Mouse (Mus musculus) hindbrain, postnatal 0 days (tissue): ENCODE results near the gene Fgfr2. TPM values are rescaled to one million over a fixed set of nuclear protein-coding genes. Genes with fewer than 3 reads are reported as not detected.
A peak's percentile ranks its signal among the peaks of the same experiment; 100 is the strongest.

ENCODE experiments used
- ATAC-seq: fragments of 200-750 bp; cut with Nextera tagmentation; 2 replicates; pipeline ENCODE4 v1.8.0; 2017; ENCODE audit warnings: mild to moderate bottlenecking, moderate TSS enrichment, moderate library complexity
- DNase-seq: peaks from one replicate; pipeline ENCODE4 v3.0.0-alpha.2; 2015; ENCODE audit warnings: low spot score
- H3K27ac ChIP-seq: fragments of 300-500 bp; sonication (generic); 2 replicates; pipeline ENCODE4 v1.5.1; 2014; ENCODE audit warnings: mild to moderate bottlenecking
- H3K27me3 ChIP-seq: fragments of 300-500 bp; sonication (generic); 2 replicates; pipeline ENCODE4 v1.6.1; 2014; ENCODE audit warnings: low read length, mixed read lengths; ENCODE audit not compliant: insufficient read depth
- H3K36me3 ChIP-seq: fragments of 300-500 bp; sonication (generic); 2 replicates; pipeline ENCODE4 v1.6.1; 2014; ENCODE audit warnings: low read length, mixed read lengths; ENCODE audit not compliant: insufficient read depth
- H3K4me1 ChIP-seq: fragments of 300-500 bp; sonication (generic); 2 replicates; pipeline ENCODE4 v1.6.1; 2014; ENCODE audit warnings: antibody characterized with exemption, low read length, mixed read lengths; ENCODE audit not compliant: insufficient read depth
- H3K4me2 ChIP-seq: fragments of 300-500 bp; sonication (generic); 2 replicates; pipeline ENCODE4 v1.6.1; 2014; ENCODE audit warnings: low read depth, mild to moderate bottlenecking, low read length, moderate library complexity, mixed read lengths
- H3K4me3 ChIP-seq: fragments of 300-500 bp; sonication (generic); 2 replicates; pipeline ENCODE4 v1.5.1; 2014; ENCODE audit warnings: low read length
- H3K9ac ChIP-seq: fragments of 300-500 bp; sonication (generic); replicated peaks from 2 replicates; pipeline ENCODE4 v1.6.1; 2014; ENCODE audit warnings: mild to moderate bottlenecking, low read length, moderate library complexity, mixed read lengths
- H3K9me3 ChIP-seq: fragments of 300-500 bp; sonication (generic); 2 replicates; pipeline ENCODE4 v1.6.1; 2016; ENCODE audit warnings: low read length, mixed read lengths
- CTCF ChIP-seq: IDR thresholded peaks from 2 replicates; pipeline ENCODE4 v1.5.1; 2016; ENCODE audit warnings: antibody characterized with exemption, control low read depth, low read depth
- WGBS: fragments of 180-500 bp; shearing (Covaris S2); extraction: QIAGEN DNeasy Blood & Tissue Kit; methylation state at CpG from one replicate; pipeline ENCODE4 v1.1.7; 2014; 5-methylcytosine and 5-hydroxymethylcytosine counted together
- polyA plus RNA-seq: library from polyadenylated mRNA; unstranded; fragments of >200 nt; fragmentation: Nextera tagmentation; extraction: Ambion mirVana; gene quantifications from 2 replicates; pipeline ENCODE4 v1.2.1, GENCODE M21; 2015
- total RNA-seq: library from RNA; depleted of rRNA; stranded (reverse); fragments of >200 nt; gene quantifications from 2 replicates; pipeline ENCODE4 v1.2.3, GENCODE M21; 2014

The Fgfr2 gene
- total and polyA plus RNA-seq, 2 experiments from 2014 or later = 17.3 to 49.0 TPM

DNA sequence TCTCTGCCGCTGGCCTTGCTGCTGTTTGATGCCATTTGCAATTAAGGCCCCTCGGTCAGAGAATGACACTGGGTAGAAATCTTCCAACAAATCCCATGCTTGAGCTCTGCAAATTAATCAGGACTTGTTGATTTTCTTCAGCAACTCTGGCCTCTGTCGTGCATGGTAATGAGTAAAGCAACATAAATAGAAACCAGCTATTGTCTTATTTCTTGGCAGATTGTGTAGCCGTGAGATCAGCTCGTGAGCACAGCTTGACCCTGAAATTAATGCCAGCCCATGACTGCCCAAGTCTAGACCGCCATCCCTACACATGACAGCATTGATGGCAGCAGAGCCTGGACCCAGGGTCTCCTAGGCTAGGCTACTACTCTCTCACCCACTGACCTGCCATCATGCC lies 994.5 kb downstream of the Fgfr2 start:
- Histone ChIP-seq H3K4me3 (no peak overlapping the region), H3K9me3 (no peaks in the 10 kb centered on the region), H3K27ac (peak overlapping the region; percentile 32; the same call in 1 of the 2 replicates), H3K27me3 (no peaks in the 10 kb centered on the region), H3K9ac (no peak overlapping the region), H3K36me3 (no peaks in the 10 kb centered on the region), H3K4me2 (no peak overlapping the region), H3K4me1 (no peaks in the 10 kb centered on the region)
- ATAC-seq (peak; percentile 56; the same call in 1 of the 2 replicates), DNase-seq (peak; percentile 37)
- WGBS = 38% methylated on average over 6 of the region's 6 CpGs
- TF ChIP-seq CTCF = no peak

DNA sequence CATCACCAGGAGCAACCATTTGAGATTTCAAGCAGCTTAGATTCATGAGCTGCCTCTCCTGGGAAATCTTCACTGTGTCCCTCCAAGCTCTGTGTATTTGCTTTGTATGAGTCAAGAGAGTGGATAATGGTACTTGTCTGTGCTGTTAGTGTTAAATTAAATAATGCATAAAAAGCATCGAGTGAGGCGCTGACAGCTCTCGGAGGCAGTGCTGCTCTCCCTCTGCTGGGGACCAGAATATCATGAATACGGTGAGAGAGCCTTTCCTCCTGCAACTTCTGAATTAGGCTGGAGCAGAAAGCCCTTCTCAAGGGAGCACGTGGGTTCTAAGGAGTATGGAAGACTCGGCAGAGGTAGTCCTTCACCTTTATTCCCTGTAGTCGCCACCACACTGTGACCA lies 998.2 kb downstream of the Fgfr2 start:
- no peaks in the 10 kb centered on the region for H3K9me3 ChIP-seq
- H3K36me3 ChIP-seq = no peaks in the 10 kb centered on the region
- H3K27ac ChIP-seq = no peak overlapping the region
- H3K4me2 ChIP-seq = no peak overlapping the region
- H3K27me3 ChIP-seq = no peaks in the 10 kb centered on the region
- no peak overlapping the region for H3K9ac ChIP-seq
- no peak overlapping the region for H3K4me3 ChIP-seq
- H3K4me1 ChIP-seq = no peaks in the 10 kb centered on the region
- 57% methylated on average over 7 of the region's 7 CpGs for WGBS
- TF ChIP-seq CTCF = 0 out of 2 replicates have a peak, but pooled peaks have one; percentile 19
- DNase-seq (peak; percentile 25), ATAC-seq (no peak)

DNA sequence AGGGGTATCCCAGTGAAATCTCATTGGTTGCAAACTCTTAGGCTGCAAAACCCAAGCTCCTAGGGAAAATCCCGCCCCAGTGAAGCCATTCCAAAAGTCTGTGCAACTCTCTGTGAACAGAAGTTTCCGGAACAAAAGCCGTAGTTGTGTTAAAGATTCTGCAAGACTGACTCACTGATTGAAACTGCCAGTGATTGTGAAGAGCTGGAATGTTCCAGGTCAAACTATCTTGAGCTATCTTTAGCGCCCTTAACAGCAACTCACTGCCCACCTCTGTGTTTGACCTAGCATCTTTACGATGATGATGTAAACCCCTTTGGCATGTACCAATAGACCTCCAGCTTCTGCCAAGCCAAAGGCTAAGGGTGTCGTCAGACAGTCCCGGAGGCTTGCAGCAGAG lies 999.9 kb downstream of the Fgfr2 start:
- no peaks in the 10 kb centered on the region for H3K9me3 ChIP-seq
- H3K27ac ChIP-seq = no peak overlapping the region
- no peaks in the 10 kb centered on the region for H3K27me3 ChIP-seq
- H3K4me3 ChIP-seq = no peak overlapping the region
- WGBS = 81% methylated on average over 7 of the region's 7 CpGs
- no peak overlapping the region for H3K9ac ChIP-seq
- no peak overlapping the region for H3K4me2 ChIP-seq
- no peak for DNase-seq
- no peak for TF ChIP-seq CTCF
- H3K4me1 ChIP-seq = no peaks in the 10 kb centered on the region
- H3K36me3 ChIP-seq = no peaks in the 10 kb centered on the region
- ATAC-seq = no peak

DNA sequence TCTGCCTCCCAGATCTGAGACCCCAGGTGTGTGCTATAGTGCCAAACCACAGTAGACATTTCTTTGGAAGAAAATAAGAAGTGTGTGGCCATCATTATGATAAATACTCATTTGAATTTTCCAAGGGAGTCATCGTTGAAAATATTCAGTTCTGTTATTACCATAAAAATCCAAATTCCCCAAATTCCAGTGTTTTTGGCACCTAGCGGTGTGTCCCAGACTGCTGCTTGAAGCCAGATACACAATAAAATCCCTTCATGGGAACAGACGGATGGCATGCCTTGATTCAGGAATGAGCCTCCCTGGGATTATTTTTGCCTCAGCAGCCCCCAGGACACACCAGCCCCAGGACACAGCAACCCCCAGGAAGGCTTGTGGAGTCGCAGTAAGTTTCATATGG lies 1003.3 kb downstream of the Fgfr2 start:
- no peaks in the 10 kb centered on the region for H3K36me3 ChIP-seq
- H3K27ac ChIP-seq = no peak overlapping the region
- no peak overlapping the region for H3K4me2 ChIP-seq
- no peak for TF ChIP-seq CTCF
- WGBS = 85% methylated on average over 4 of the region's 4 CpGs
- no peaks in the 10 kb centered on the region for H3K4me1 ChIP-seq
- H3K9me3 ChIP-seq = no peaks in the 10 kb centered on the region
- H3K4me3 ChIP-seq = no peak overlapping the region
- DNase-seq = no peak
- no peak for ATAC-seq
- no peak overlapping the region for H3K9ac ChIP-seq
- H3K27me3 ChIP-seq = no peaks in the 10 kb centered on the region

DNA sequence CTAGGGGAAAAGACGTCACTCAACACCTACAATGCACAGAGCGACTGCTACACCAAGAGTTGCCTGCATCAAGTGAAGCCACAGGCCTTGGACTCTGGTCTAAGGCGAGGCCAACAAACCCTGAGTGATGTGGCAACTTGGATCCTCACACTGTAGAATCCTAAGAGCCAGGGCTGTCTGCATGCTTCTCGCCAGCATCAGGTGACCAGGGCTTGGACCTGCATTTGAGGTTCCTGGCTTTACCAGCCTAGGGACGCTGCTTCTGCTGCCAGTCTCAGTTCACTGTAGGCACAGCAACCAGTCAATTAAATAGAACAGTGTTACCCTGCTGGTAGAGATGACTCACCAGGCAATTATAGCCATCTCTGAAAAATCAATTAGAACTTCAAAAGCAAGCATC lies 1011.4 kb downstream of the Fgfr2 start:
- ATAC-seq (no peak), DNase-seq (no peak)
- H3K27ac ChIP-seq = no peak overlapping the region
- no peaks in the 10 kb centered on the region for H3K4me1 ChIP-seq
- TF ChIP-seq CTCF = no peak
- H3K4me2 ChIP-seq = no peak overlapping the region
- no peaks in the 10 kb centered on the region for H3K27me3 ChIP-seq
- H3K36me3 ChIP-seq = no peaks in the 10 kb centered on the region
- H3K9ac ChIP-seq = no peak overlapping the region
- H3K9me3 ChIP-seq = no peaks in the 10 kb centered on the region
- H3K4me3 ChIP-seq = no peak overlapping the region
- WGBS = 74% methylated on average over 5 of the region's 5 CpGs

GRCm38 (mm10) chr7:132110308-132110707 lies 1012.8 kb downstream of the Fgfr2 start:
- no peak overlapping the region for H3K4me2 ChIP-seq
- H3K4me1 ChIP-seq = no peaks in the 10 kb centered on the region
- H3K27me3 ChIP-seq = no peaks in the 10 kb centered on the region
- H3K4me3 ChIP-seq = no peak overlapping the region
- ATAC-seq (no peak), DNase-seq (peak; percentile 31)
- no peak overlapping the region for H3K27ac ChIP-seq
- no peak overlapping the region for H3K9ac ChIP-seq
- no peaks in the 10 kb centered on the region for H3K9me3 ChIP-seq
- TF ChIP-seq CTCF = no peak
- H3K36me3 ChIP-seq = no peaks in the 10 kb centered on the region
- WGBS = 83% methylated on average over 3 of the region's 3 CpGs

DNA sequence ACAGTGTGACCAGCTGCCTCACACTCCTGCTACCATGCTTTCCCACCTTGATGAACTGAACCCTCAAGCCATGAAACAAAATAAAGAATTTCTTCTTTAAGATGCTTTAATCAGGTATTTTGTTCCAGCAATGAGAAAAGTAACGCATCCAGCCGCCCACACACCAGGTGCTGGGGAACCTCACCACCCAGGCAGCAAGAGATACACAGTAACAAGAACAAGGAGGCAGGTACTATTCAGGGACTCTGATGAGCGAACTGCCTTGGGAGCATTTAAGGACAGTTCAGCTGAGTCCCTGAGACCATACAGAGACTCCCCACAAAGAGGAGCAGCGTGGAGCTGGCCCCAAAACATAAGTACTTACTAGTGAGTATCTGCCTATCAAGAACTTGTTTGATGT lies 1016.3 kb downstream of the Fgfr2 start:
- ATAC-seq (no peak), DNase-seq (no peak)
- Histone ChIP-seq H3K4me2 (no peak overlapping the region), H3K4me3 (no peak overlapping the region), H3K9ac (no peak overlapping the region), H3K27ac (no peak overlapping the region), H3K9me3 (no peaks in the 10 kb centered on the region), H3K36me3 (no peaks in the 10 kb centered on the region), H3K27me3 (no peaks in the 10 kb centered on the region), H3K4me1 (no peaks in the 10 kb centered on the region)
- WGBS = 83% methylated on average over 4 of the region's 4 CpGs
- no peak for TF ChIP-seq CTCF
